In the genomic region with DNA sequence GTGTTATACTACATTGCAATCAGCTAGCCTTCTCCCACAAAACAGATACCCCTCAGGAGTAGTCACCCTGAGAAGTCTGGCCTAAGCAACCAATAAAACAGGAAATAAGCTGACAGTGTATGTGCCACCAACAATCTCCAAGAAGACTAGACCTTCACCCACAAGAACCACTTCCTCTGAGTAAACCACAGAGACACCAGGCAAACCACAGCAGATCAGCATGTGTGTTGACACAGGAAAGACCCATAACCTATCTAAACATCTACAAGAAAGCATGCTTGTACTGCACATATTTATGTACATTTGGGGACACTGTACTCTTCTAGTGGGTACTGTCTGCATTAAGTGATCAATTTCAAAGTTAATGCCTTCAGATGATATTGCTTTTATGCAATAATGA, we compare ENCODE assay signal across 17 mouse cellular contexts. TPM values are rescaled to one million over a fixed set of nuclear protein-coding genes. Genes with fewer than 3 reads are reported as not detected.
A peak's percentile ranks its signal among the peaks of the same experiment; 100 is the strongest.
DNase-seq lines count a peak whose midpoint lies in the region; ATAC-seq lines count a peak whose summit lies in the region.
"Had no signal": no experiment of that assay in that cellular context is flagged by ENCODE, and none has a peak within 500 bp of the region (broad histone marks: within the 10 kb centered on the region; RNA-seq: fewer than 3 reads in every experiment).

No protein-coding gene starts in this region.

- no peaks in the 10 kb centered on the region for H3K27me3 ChIP-seq in splenic B cell, adult 2 months (ENCODE audit: control insufficient read depth, insufficient read depth, low read length, poor library complexity, severe bottlenecking)
- no peaks in the 10 kb centered on the region for H3K27me3 ChIP-seq in kidney, embryonic 15.5 days
- H3K27me3 ChIP-seq: midbrain, embryonic 15.5 days; Patski had no signal

- H3K36me3 ChIP-seq in splenic B cell, adult 2 months (ENCODE audit: control insufficient read depth, insufficient read depth, low read length, poor library complexity, severe bottlenecking) = no peaks in the 10 kb centered on the region
- no peaks in the 10 kb centered on the region for H3K36me3 ChIP-seq in kidney, embryonic 15.5 days
- H3K36me3 ChIP-seq: midbrain, embryonic 15.5 days had no signal

- H3K4me2 ChIP-seq in kidney, embryonic 15.5 days = no peak overlapping the region
- H3K4me2 ChIP-seq: midbrain, embryonic 15.5 days had no signal

- H3K9me3 ChIP-seq in kidney, embryonic 15.5 days (replicated peaks) = no peaks in the 10 kb centered on the region
- H3K9me3 ChIP-seq: midbrain, embryonic 15.5 days had no signal

- H3K9ac ChIP-seq in kidney, embryonic 15.5 days = no peak overlapping the region
- H3K9ac ChIP-seq: forebrain, postnatal 0 days; midbrain, embryonic 15.5 days had no signal

- DNase-seq in A20 (ENCODE audit: low read depth, low spot score) = peak; percentile 77
- DNase-seq in CD4-positive, CD25-positive, alpha-beta regulatory T cell, adult 2 months (ENCODE audit: low read depth, low spot score) = peak; percentile 70
- DNase-seq in splenic B cell, adult 2 months (ENCODE audit: low read depth, low spot score) = peak; percentile 50
- DNase-seq in kidney, postnatal 25 days = no peak
- DNase-seq in left cerebral cortex, adult 9 months (ENCODE audit: low spot score in 2 of 2) = no peak
- DNase-seq in frontal cortex, postnatal 25 days (ENCODE audit: low spot score in 2 of 2) = no peak
- DNase-seq: adrenal gland, postnatal 14 days; forebrain, postnatal 0 days; kidney, postnatal 14 days; layer of hippocampus, postnatal 36 days; liver; right cerebral cortex, postnatal 14 days had no signal

- H3K27ac ChIP-seq in kidney, embryonic 15.5 days = no peak overlapping the region
- H3K27ac ChIP-seq: midbrain, embryonic 15.5 days; stomach, postnatal 0 days had no signal

- H3K4me1 ChIP-seq in kidney, embryonic 15.5 days = peaks cover 35% of the 10 kb centered on the region

- no peak overlapping the region for H3K4me3 ChIP-seq in kidney, embryonic 15.5 days (replicated peaks)
- H3K4me3 ChIP-seq: midbrain, embryonic 15.5 days had no signal

- ATAC-seq in hematopoietic stem cell, adult 5-6 weeks (replicated peaks in 1 of 2; ENCODE audit: insufficient read depth in 1 of 2, low FRiP score in 2 of 2, low TSS enrichment in 1 of 2, low read depth in 1 of 2, poor library complexity in 2 of 2, severe bottlenecking in 2 of 2) = peak; percentile 85 to 91
- no peak for ATAC-seq in kidney, embryonic 15.5 days (replicated peaks; ENCODE audit: low FRiP score)
- ATAC-seq: forebrain, postnatal 0 days; midbrain, embryonic 15.5 days; Patski had no signal

RNA-seq across cellular contexts. Expression of a gene that starts 10.7 kb away (rescaled TPM):
- total RNA-seq in hematopoietic stem cell, adult 5-6 weeks (2017) = 15.0 and 16.6 TPM in 2 replicates
- polyA plus RNA-seq in kidney, embryonic 15.5 days (2015; fragmentation: Nextera tagmentation; extraction: Ambion mirVana) = 14.6 and 15.5 TPM in 2 replicates

RNA-seq across cellular contexts. Expression of a gene that starts 20.0 kb away (rescaled TPM):
- total RNA-seq in hematopoietic stem cell, adult 5-6 weeks (2017) = 0.40 and 0.75 TPM in 2 replicates
- 7.5 and 8.6 TPM in 2 replicates for polyA plus RNA-seq in kidney, embryonic 15.5 days (2015; fragmentation: Nextera tagmentation; extraction: Ambion mirVana)

Comparison
In these comparisons a context has a peak if more than half of its experiments do, and no peak if none do; other contexts are left out.
1. DNase-seq: peak in A20 (single experiment), CD4-positive, CD25-positive, alpha-beta regulatory T cell, adult 2 months (single experiment) and splenic B cell, adult 2 months (single experiment); none in kidney, postnatal 25 days (0 of 2), left cerebral cortex, adult 9 months (0 of 2) and frontal cortex, postnatal 25 days (0 of 2).